Comparison of ENCODE assay signal across 8 mouse cellular contexts in the genomic region with DNA sequence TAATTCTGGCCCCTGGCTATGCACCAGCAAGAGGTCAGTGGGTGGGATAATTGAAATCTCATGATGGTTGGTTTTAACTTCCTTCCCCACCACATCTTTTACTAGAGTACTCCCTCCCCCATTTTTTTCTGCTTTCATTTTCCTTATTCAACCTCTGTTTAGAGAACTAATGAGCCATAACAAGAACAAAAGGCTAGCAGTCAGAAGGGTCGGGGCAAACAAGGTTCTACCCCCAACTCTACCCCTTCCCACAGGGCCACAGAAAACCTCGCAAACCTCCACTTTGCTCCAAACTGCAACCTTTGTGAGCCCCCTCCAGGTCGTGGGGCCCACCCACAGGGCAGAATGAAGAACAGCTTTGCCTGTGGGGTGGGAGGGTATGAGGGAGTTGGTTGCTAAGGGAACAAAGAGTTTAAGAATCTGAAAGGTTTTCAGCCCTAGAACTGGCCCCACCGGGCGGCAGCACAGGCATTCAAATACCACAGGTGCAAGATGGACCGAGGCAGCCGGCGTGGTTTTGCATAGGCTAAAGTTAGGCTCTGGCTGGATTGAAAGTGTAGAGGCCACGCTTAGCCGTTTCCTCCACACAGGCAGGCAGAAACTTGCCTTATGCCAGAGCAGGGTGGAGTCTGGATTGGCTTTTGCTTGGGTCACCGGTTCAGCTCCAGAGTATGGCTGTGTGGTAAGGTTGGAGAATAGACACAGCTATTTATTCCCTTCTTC.
DNase-seq lines count a peak whose midpoint lies in the region; ATAC-seq and TF ChIP-seq lines count a peak whose summit lies in the region.

No protein-coding gene starts in this region.

- no peak for TF ChIP-seq CTCF in brain, embryonic 14.5 days (IDR thresholded peaks at IDR 0.05; ENCODE audit: borderline replicate concordance, extremely low read depth, insufficient read depth, insufficient read length)

- H3K36me3 ChIP-seq in kidney, embryonic 16.5 days (ENCODE audit: insufficient read depth, low read length), result no peaks in the 10 kb centered on the region
- H3K36me3 ChIP-seq in hindbrain, embryonic 15.5 days, result no peaks in the 10 kb centered on the region

- no peak for DNase-seq in kidney, adult 8-10 months
- DNase-seq in brain, embryonic 14.5 days (ENCODE audit: low read depth), result peak; percentile 78
- no peak for DNase-seq in yolk sac, embryonic 10.5 days (ENCODE audit: low spot score)
- DNase-seq in layer of hippocampus, adult 18-20 months (ENCODE audit: low spot score in 2 of 2), result no peak
- no peak for DNase-seq in cerebellum, adult 9-11 months

- no peak for TF ChIP-seq POLR2A in brain, embryonic 14.5 days (IDR thresholded peaks at IDR 0.05; ENCODE audit: borderline replicate concordance, extremely low read depth, insufficient read depth, insufficient read length, poor library complexity, severe bottlenecking)

- H3K4me1 ChIP-seq in kidney, embryonic 16.5 days (ENCODE audit: insufficient read depth, low read length), result peaks cover 20% of the 10 kb centered on the region
- H3K4me1 ChIP-seq in hindbrain, embryonic 15.5 days (replicated peaks), result peaks cover 19% of the 10 kb centered on the region

- ATAC-seq in kidney, embryonic 16.5 days (ENCODE audit: low FRiP score, low TSS enrichment), result peak; percentile 69
- peak; percentile 42; the same call in 1 of the 2 replicates for ATAC-seq in hindbrain, embryonic 15.5 days (ENCODE audit: low FRiP score, low read depth)
- peak; percentile 81 for ATAC-seq in neutrophil, adult 5-6 weeks (ENCODE audit: extremely low read depth, insufficient number of reproducible peaks, low FRiP score, poor library complexity, severe bottlenecking)

- 0 out of 2 replicates have a peak overlapping the region, but pooled peaks have one; percentile 25 for H3K9ac ChIP-seq in kidney, embryonic 16.5 days (replicated peaks; ENCODE audit: low read length)
- H3K9ac ChIP-seq in hindbrain, embryonic 15.5 days, result no peak overlapping the region

- H3K9me3 ChIP-seq in kidney, embryonic 16.5 days (ENCODE audit: low read length), result no peaks in the 10 kb centered on the region
- no peaks in the 10 kb centered on the region for H3K9me3 ChIP-seq in hindbrain, embryonic 15.5 days

- no peak overlapping the region for H3K4me3 ChIP-seq in kidney, embryonic 16.5 days (ENCODE audit: low read length)
- H3K4me3 ChIP-seq in hindbrain, embryonic 15.5 days, result no peak overlapping the region

- WGBS in kidney, embryonic 16.5 days, result 23% methylated on average over 11 of the region's 11 CpGs
- 15% methylated on average over 11 of the region's 11 CpGs for WGBS in hindbrain, embryonic 15.5 days

- no peaks in the 10 kb centered on the region for H3K27me3 ChIP-seq in kidney, embryonic 16.5 days (ENCODE audit: insufficient read depth, low read length)
- H3K27me3 ChIP-seq in hindbrain, embryonic 15.5 days, result no peaks in the 10 kb centered on the region

- peak overlapping the region; percentile 63; the same call in 1 of the 2 replicates for H3K27ac ChIP-seq in kidney, embryonic 16.5 days (ENCODE audit: low read length)
- H3K27ac ChIP-seq in hindbrain, embryonic 15.5 days (replicated peaks), result 0 out of 2 replicates have a peak overlapping the region, but pooled peaks have one; percentile 14

- H3K4me2 ChIP-seq in kidney, embryonic 16.5 days (replicated peaks; ENCODE audit: low read depth, low read length), result peak overlapping the region; percentile 16; the same call in 1 of the 2 replicates
- no peak overlapping the region for H3K4me2 ChIP-seq in hindbrain, embryonic 15.5 days
